Mouse (Mus musculus): ENCODE measurements around the gene Gna13. TPM values are rescaled to one million over a fixed set of nuclear protein-coding genes. Genes with fewer than 3 reads are reported as not detected.
A peak's percentile ranks its signal among the peaks of the same experiment; 100 is the strongest.

Gene Gna13
- polyA plus RNA-seq, 1 experiment: 22.0 TPM

GRCm38 (mm10) chr11:109416709-109417420 lies 54.2 kb downstream of the Gna13 start:
- Histone ChIP-seq H3K4me3 (ENCODE audit: extremely low read depth, insufficient read depth, insufficient read length) (no peak overlapping the region), H3K36me3 (ENCODE audit: control insufficient read depth, insufficient read depth, low read length) (no peaks in the 10 kb centered on the region), H3K27me3 (ENCODE audit: control insufficient read depth, insufficient read depth, low read length) (no peaks in the 10 kb centered on the region), H3K27ac (ENCODE audit: insufficient read depth, low read length) (no peak overlapping the region), H3K4me1 (ENCODE audit: control insufficient read depth, insufficient read depth, insufficient read length) (peaks cover 9% of the 10 kb centered on the region; the same call in 1 of the 2 replicates)
- TF ChIP-seq POLR2A (IDR thresholded peaks at IDR 0.05; ENCODE audit: low read depth, low read length) (no peak), CTCF (IDR thresholded peaks at IDR 0.05; ENCODE audit: extremely low read depth, insufficient read depth, insufficient read length, insufficient replicate concordance) (no peak)
- DNase-seq (ENCODE audit: low read depth in 1 of 2, low spot score in 2 of 2): no peak
- 72% methylated on average over 8 of the region's 8 CpGs for WGBS

- H3K4me1 ChIP-seq (ENCODE audit: control insufficient read depth, insufficient read depth, insufficient read length): peaks cover 9% of the 10 kb centered on the region; the same call in 1 of the 2 replicates
- WGBS: 50% methylated on average over 9 of the region's 9 CpGs
- H3K36me3 ChIP-seq (ENCODE audit: control insufficient read depth, insufficient read depth, low read length): no peaks in the 10 kb centered on the region
- TF ChIP-seq POLR2A (IDR thresholded peaks at IDR 0.05; ENCODE audit: low read depth, low read length) (no peak), CTCF (IDR thresholded peaks at IDR 0.05; ENCODE audit: extremely low read depth, insufficient read depth, insufficient read length, insufficient replicate concordance) (no peak)
- H3K27ac ChIP-seq (ENCODE audit: insufficient read depth, low read length): no peak overlapping the region
- H3K27me3 ChIP-seq (ENCODE audit: control insufficient read depth, insufficient read depth, low read length): no peaks in the 10 kb centered on the region
- H3K4me3 ChIP-seq (ENCODE audit: extremely low read depth, insufficient read depth, insufficient read length): no peak overlapping the region
- DNase-seq (ENCODE audit: low read depth in 1 of 2, low spot score in 2 of 2): no peak
These were observed 54.9 kb downstream of the Gna13 start for GRCm38 (mm10) chr11:109417472-109418040.

- Histone ChIP-seq H3K27me3 (ENCODE audit: control insufficient read depth, insufficient read depth, low read length) (no peaks in the 10 kb centered on the region), H3K4me3 (ENCODE audit: extremely low read depth, insufficient read depth, insufficient read length) (no peak overlapping the region; the same call in 1 of the 2 replicates), H3K4me1 (ENCODE audit: control insufficient read depth, insufficient read depth, insufficient read length) (peaks cover 9% of the 10 kb centered on the region; the same call in 1 of the 2 replicates), H3K27ac (ENCODE audit: insufficient read depth, low read length) (peak overlapping the region; percentile 91), H3K36me3 (ENCODE audit: control insufficient read depth, insufficient read depth, low read length) (no peaks in the 10 kb centered on the region)
- 20% methylated on average over 4 of the region's 4 CpGs for WGBS
- TF ChIP-seq CTCF (IDR thresholded peaks at IDR 0.05; ENCODE audit: extremely low read depth, insufficient read depth, insufficient read length, insufficient replicate concordance): no peak
- no peak for TF ChIP-seq POLR2A (IDR thresholded peaks at IDR 0.05; ENCODE audit: low read depth, low read length)
- DNase-seq (ENCODE audit: low read depth in 1 of 2, low spot score in 2 of 2): no peak
These were observed 56.8 kb downstream of the Gna13 start for GRCm38 (mm10) chr11:109419461-109419860.

GRCm38 (mm10) chr11:109419961-109420566 lies 57.4 kb downstream of the Gna13 start:
- no peaks in the 10 kb centered on the region for H3K27me3 ChIP-seq (ENCODE audit: control insufficient read depth, insufficient read depth, low read length)
- peak overlapping the region; percentile 34; the same call in 1 of the 2 replicates for H3K4me3 ChIP-seq (ENCODE audit: extremely low read depth, insufficient read depth, insufficient read length)
- WGBS: 4% methylated on average over 16 of the region's 16 CpGs
- peaks cover 14% of the 10 kb centered on the region; the same call in 1 of the 2 replicates for H3K4me1 ChIP-seq (ENCODE audit: control insufficient read depth, insufficient read depth, insufficient read length)
- H3K36me3 ChIP-seq (ENCODE audit: control insufficient read depth, insufficient read depth, low read length): no peaks in the 10 kb centered on the region
- H3K27ac ChIP-seq (ENCODE audit: insufficient read depth, low read length): peak overlapping the region; percentile 91
- DNase-seq (ENCODE audit: low read depth in 1 of 2, low spot score in 2 of 2): peak; percentile 81 to 94
- TF ChIP-seq POLR2A (IDR thresholded peaks at IDR 0.05; ENCODE audit: low read depth, low read length) (peak; percentile 42; the same call in 1 of the 2 replicates), CTCF (IDR thresholded peaks at IDR 0.05; ENCODE audit: extremely low read depth, insufficient read depth, insufficient read length, insufficient replicate concordance) (no peak)

- Histone ChIP-seq H3K36me3 (ENCODE audit: control insufficient read depth, insufficient read depth, low read length) (no peaks in the 10 kb centered on the region), H3K27me3 (ENCODE audit: control insufficient read depth, insufficient read depth, low read length) (no peaks in the 10 kb centered on the region), H3K27ac (ENCODE audit: insufficient read depth, low read length) (peak overlapping the region; percentile 91), H3K4me3 (ENCODE audit: extremely low read depth, insufficient read depth, insufficient read length) (peak overlapping the region; percentile 34; the same call in 1 of the 2 replicates), H3K4me1 (ENCODE audit: control insufficient read depth, insufficient read depth, insufficient read length) (peaks cover 14% of the 10 kb centered on the region; the same call in 1 of the 2 replicates)
- no peak for TF ChIP-seq CTCF (IDR thresholded peaks at IDR 0.05; ENCODE audit: extremely low read depth, insufficient read depth, insufficient read length, insufficient replicate concordance)
- no peak for TF ChIP-seq POLR2A (IDR thresholded peaks at IDR 0.05; ENCODE audit: low read depth, low read length)
- DNase-seq (ENCODE audit: low read depth in 1 of 2, low spot score in 2 of 2): peak in 1 of 2 experiments; percentile 68
- 17% methylated on average over 14 of the region's 14 CpGs for WGBS
These were observed 57.9 kb downstream of the Gna13 start for GRCm38 (mm10) chr11:109420567-109420962.

- Histone ChIP-seq H3K27me3 (ENCODE audit: control insufficient read depth, insufficient read depth, low read length) (no peaks in the 10 kb centered on the region), H3K4me3 (ENCODE audit: extremely low read depth, insufficient read depth, insufficient read length) (no peak overlapping the region), H3K36me3 (ENCODE audit: control insufficient read depth, insufficient read depth, low read length) (no peaks in the 10 kb centered on the region), H3K27ac (ENCODE audit: insufficient read depth, low read length) (peak overlapping the region; percentile 68), H3K4me1 (ENCODE audit: control insufficient read depth, insufficient read depth, insufficient read length) (peaks cover 14% of the 10 kb centered on the region; the same call in 1 of the 2 replicates)
- WGBS: 37% methylated on average over 5 of the region's 5 CpGs
- TF ChIP-seq POLR2A (IDR thresholded peaks at IDR 0.05; ENCODE audit: low read depth, low read length): no peak
- TF ChIP-seq CTCF (IDR thresholded peaks at IDR 0.05; ENCODE audit: extremely low read depth, insufficient read depth, insufficient read length, insufficient replicate concordance): no peak
- DNase-seq (ENCODE audit: low read depth in 1 of 2, low spot score in 2 of 2): no peak
These were observed 58.6 kb downstream of the Gna13 start for GRCm38 (mm10) chr11:109421205-109421604.

All from spleen, adult 2 months (tissue).